27 mouse cellular contexts compared by ENCODE assay signal in genomic region chr6:95620804-95621203, GRCm38 (mm10).
DNase-seq lines count a peak whose midpoint lies in the region; ATAC-seq and TF ChIP-seq lines count a peak whose summit lies in the region.
"Had no signal": no experiment of that assay in that cellular context is flagged by ENCODE, and none has a peak within 500 bp of the region (broad histone marks: within the 10 kb centered on the region; RNA-seq: fewer than 3 reads in every experiment).

No protein-coding gene starts in this region.

- no peak for TF ChIP-seq CTCF in forebrain, postnatal 0 days (IDR thresholded peaks at IDR 0.05; ENCODE audit: low read depth)
- no peak for TF ChIP-seq CTCF in MEL (IDR thresholded peaks at IDR 0.05 in 2 of 3, conservative IDR thresholded peaks at IDR 0.05 in 1 of 3; ENCODE audit: control insufficient read depth in 1 of 3, insufficient read depth in 1 of 3, low read depth in 2 of 3, low read length in 3 of 3, poor library complexity in 1 of 3, severe bottlenecking in 1 of 3)
- no peak for TF ChIP-seq CTCF in brain, embryonic 14.5 days (IDR thresholded peaks at IDR 0.05; ENCODE audit: borderline replicate concordance, extremely low read depth, insufficient read depth, insufficient read length)

- no peaks in the 10 kb centered on the region for H3K79me2 ChIP-seq in MEL (ENCODE audit: control insufficient read depth, insufficient read depth, low read length, poor library complexity)

- H3K9me3 ChIP-seq in forebrain, postnatal 0 days (ENCODE audit: low read length): no peaks in the 10 kb centered on the region
- H3K9me3 ChIP-seq in forebrain, embryonic 15.5 days: no peaks in the 10 kb centered on the region
- H3K9me3 ChIP-seq in MEL (replicated peaks; ENCODE audit: insufficient read depth, low read length): no peaks in the 10 kb centered on the region
- H3K9me3 ChIP-seq: embryonic facial prominence, embryonic 10.5 days; embryonic facial prominence, embryonic 13.5 days; heart, embryonic 10.5 days; heart, embryonic 13.5 days had no signal

- H3K4me2 ChIP-seq in forebrain, postnatal 0 days (ENCODE audit: low read depth): no peak overlapping the region
- no peak overlapping the region for H3K4me2 ChIP-seq in forebrain, embryonic 15.5 days (replicated peaks)
- H3K4me2 ChIP-seq: embryonic facial prominence, embryonic 13.5 days; heart, embryonic 13.5 days; hindbrain, embryonic 14.5 days had no signal

- TF ChIP-seq EP300 in MEL (IDR thresholded peaks at IDR 0.05; ENCODE audit: low read depth in 1 of 2, low read length in 2 of 2): peak; percentile 75 to 79

- H3K4me1 ChIP-seq in forebrain, postnatal 0 days (ENCODE audit: insufficient read depth): no peaks in the 10 kb centered on the region
- peaks cover 11% of the 10 kb centered on the region for H3K4me1 ChIP-seq in forebrain, embryonic 15.5 days
- H3K4me1 ChIP-seq in MEL (ENCODE audit: control insufficient read depth in 1 of 2, insufficient read depth in 2 of 2, low read length in 2 of 2): peaks cover 10 to 11% of the 10 kb centered on the region in 2 experiments
- H3K4me1 ChIP-seq: heart, embryonic 10.5 days had no signal

- no peak overlapping the region for H3K9ac ChIP-seq in forebrain, postnatal 0 days
- H3K9ac ChIP-seq in forebrain, embryonic 15.5 days (replicated peaks): no peak overlapping the region
- H3K9ac ChIP-seq in MEL (ENCODE audit: control insufficient read depth, low read depth, low read length, poor library complexity, severe bottlenecking): no peak overlapping the region
- H3K9ac ChIP-seq: embryonic facial prominence, embryonic 13.5 days; heart, embryonic 13.5 days; hindbrain, embryonic 14.5 days had no signal

- peak; percentile 51 for ATAC-seq in forebrain, postnatal 0 days
- ATAC-seq in forebrain, embryonic 15.5 days (replicated peaks): no peak
- peak; percentile 55 for ATAC-seq in megakaryocyte-erythroid progenitor cell, adult 5-6 weeks (replicated peaks; ENCODE audit: low FRiP score, low TSS enrichment, poor library complexity, severe bottlenecking)
- ATAC-seq: hindbrain, postnatal 0 days; inflammation-experienced regulatory T-cells, adult 6 months; intestine, embryonic 16.5 days had no signal

- no peaks in the 10 kb centered on the region for H3K36me3 ChIP-seq in forebrain, postnatal 0 days (ENCODE audit: insufficient read depth)
- H3K36me3 ChIP-seq in forebrain, embryonic 15.5 days: no peaks in the 10 kb centered on the region
- H3K36me3 ChIP-seq in MEL (ENCODE audit: control insufficient read depth in 1 of 2, insufficient read depth in 2 of 2, low read length in 2 of 2): peaks cover 2 to 7% of the 10 kb centered on the region in 2 experiments; a peak in 3 of 4 replicates
- H3K36me3 ChIP-seq: embryonic facial prominence, embryonic 10.5 days; embryonic facial prominence, embryonic 13.5 days; heart, embryonic 10.5 days; heart, embryonic 13.5 days had no signal

- DNase-seq in forebrain, postnatal 0 days: peak; percentile 24
- peak; percentile 81 for DNase-seq in MEL (ENCODE audit: low read depth, low spot score)
- DNase-seq in brain, embryonic 14.5 days (ENCODE audit: low read depth): peak; percentile 54
- DNase-seq in cerebellum, adult 11-12 months: no peak
- DNase-seq in right cerebral cortex, postnatal 14 days: no peak
- DNase-seq: adrenal gland, adult 2 months; adrenal gland, postnatal 14 days; cerebellum, adult 18-20 months; cerebellum, adult 9-10 months; embryo, embryonic 11 days; gastrocnemius, postnatal 10 days; gastrocnemius, postnatal 36 days; heart, adult 2 months; heart, postnatal 14 days; heart, postnatal 4 days; kidney, adult 2 months had no signal

- WGBS in forebrain, postnatal 0 days: 74% methylated on average over 4 of the region's 4 CpGs
- WGBS in forebrain, embryonic 15.5 days: 73% methylated on average over 4 of the region's 4 CpGs

- H3K4me3 ChIP-seq in forebrain, postnatal 0 days (ENCODE audit: low read depth, low read length): no peak overlapping the region
- no peak overlapping the region for H3K4me3 ChIP-seq in forebrain, embryonic 15.5 days
- no peak overlapping the region for H3K4me3 ChIP-seq in MEL (ENCODE audit: control insufficient read depth in 1 of 2, insufficient read depth in 1 of 2, low read depth in 2 of 2, low read length in 2 of 2)
- H3K4me3 ChIP-seq: embryonic facial prominence, embryonic 10.5 days; embryonic facial prominence, embryonic 13.5 days; erythroblast, embryonic 14.5 days; heart, adult 2 months; heart, embryonic 10.5 days; heart, embryonic 13.5 days had no signal

- TF ChIP-seq RAD21 in MEL (IDR thresholded peaks at IDR 0.05; ENCODE audit: low read depth, low read length): no peak

- H3K27ac ChIP-seq in forebrain, postnatal 0 days (ENCODE audit: low read depth, low read length): no peak overlapping the region
- H3K27ac ChIP-seq in forebrain, embryonic 15.5 days (replicated peaks): no peak overlapping the region; the same call in 1 of the 2 replicates
- H3K27ac ChIP-seq in MEL (ENCODE audit: control insufficient read depth, low read depth, low read length): peak overlapping the region; percentile 43
- H3K27ac ChIP-seq: embryonic facial prominence, embryonic 10.5 days; embryonic facial prominence, embryonic 13.5 days; heart, adult 2 months; heart, embryonic 10.5 days; heart, embryonic 13.5 days; hindbrain, embryonic 14.5 days; hindbrain, postnatal 0 days had no signal

- no peaks in the 10 kb centered on the region for H3K27me3 ChIP-seq in forebrain, postnatal 0 days (ENCODE audit: insufficient read depth, low read length)
- no peaks in the 10 kb centered on the region for H3K27me3 ChIP-seq in forebrain, embryonic 15.5 days
- H3K27me3 ChIP-seq in MEL (ENCODE audit: control insufficient read depth in 1 of 2, insufficient read depth in 2 of 2, low read length in 2 of 2): no peaks in the 10 kb centered on the region
- H3K27me3 ChIP-seq: embryonic facial prominence, embryonic 13.5 days; heart, embryonic 13.5 days had no signal

- TF ChIP-seq POLR2A in MEL (IDR thresholded peaks at IDR 0.05; ENCODE audit: control insufficient read depth in 1 of 2, insufficient read depth in 1 of 2, low read depth in 1 of 2, low read length in 2 of 2, poor library complexity in 1 of 2): no peak
- no peak for TF ChIP-seq POLR2A in brain, embryonic 14.5 days (IDR thresholded peaks at IDR 0.05; ENCODE audit: borderline replicate concordance, extremely low read depth, insufficient read depth, insufficient read length, poor library complexity, severe bottlenecking)

TF ChIP-seq in MEL, 35 proteins besides CTCF, POLR2A, EP300 and RAD21:
- TF ChIP-seq MAFK (IDR thresholded peaks at IDR 0.05; ENCODE audit: borderline replicate concordance, low read depth, low read length) (peak; percentile 20; the same call in 1 of the 2 replicates), GATA1 (IDR thresholded peaks at IDR 0.05; ENCODE audit: low read depth, low read length) (peak; percentile 78), UBTF (IDR thresholded peaks at IDR 0.05; ENCODE audit: borderline replicate concordance, insufficient read depth, low read depth, low read length) (no peak), MAZ (IDR thresholded peaks at IDR 0.05; ENCODE audit: low read depth, low read length) (0 out of 2 replicates have a peak, but pooled peaks have one; percentile 19), HCFC1 (IDR thresholded peaks at IDR 0.05; ENCODE audit: low read depth, low read length) (no peak), MYB (IDR thresholded peaks at IDR 0.05; ENCODE audit: low read depth, low read length) (peak; percentile 72; the same call in 1 of the 2 replicates), MEF2A (IDR thresholded peaks at IDR 0.05; ENCODE audit: extremely low read depth, insufficient replicate concordance, low read depth, low read length, poor library complexity, severe bottlenecking) (0 out of 2 replicates have a peak, but pooled peaks have one; percentile 17), RCOR1 (IDR thresholded peaks at IDR 0.05; ENCODE audit: low read depth, low read length) (peak; percentile 64; the same call in 1 of the 2 replicates), KAT2A (conservative IDR thresholded peaks at IDR 0.05; ENCODE audit: low read depth, low read length) (0 out of 2 replicates have a peak, but pooled peaks have one; percentile 24), MXI1 (IDR thresholded peaks at IDR 0.05; ENCODE audit: low read depth, low read length) (0 out of 2 replicates have a peak, but pooled peaks have one; percentile 28), BHLHE40 (IDR thresholded peaks at IDR 0.05; ENCODE audit: borderline replicate concordance, low read depth, low read length) (0 out of 2 replicates have a peak, but pooled peaks have one; percentile 43), TCF12 (IDR thresholded peaks at IDR 0.05; ENCODE audit: low read depth, low read length) (peak; percentile 79), ELF1 (IDR thresholded peaks at IDR 0.05; ENCODE audit: low read depth, low read length) (0 out of 2 replicates have a peak, but pooled peaks have one; percentile 12), JUND (IDR thresholded peaks at IDR 0.05; ENCODE audit: low read depth, low read length) (no peak), TBP (IDR thresholded peaks at IDR 0.05; ENCODE audit: low read depth, low read length) (0 out of 2 replicates have a peak, but pooled peaks have one; percentile 24), ETS1 (IDR thresholded peaks at IDR 0.05; ENCODE audit: low read depth, low read length) (peak; percentile 70), MAX (IDR thresholded peaks at IDR 0.05; ENCODE audit: low read length) (no peak)

Comparison
In these comparisons a context has a peak if more than half of its experiments do, and no peak if none do; other contexts are left out.
1. DNase-seq: peak in forebrain, postnatal 0 days (single experiment), MEL (single experiment) and brain, embryonic 14.5 days (single experiment); none in cerebellum, adult 11-12 months (single experiment) and right cerebral cortex, postnatal 14 days (single experiment).